Mouse (Mus musculus) liver, embryonic 15.5 days (tissue): ENCODE results near the gene Ppia. TPM values are rescaled to one million over a fixed set of nuclear protein-coding genes. Genes with fewer than 3 reads are reported as not detected.
"Not testable (repeated sequence)": the region's sequence is repeated elsewhere in the genome, so short reads cannot be mapped to it uniquely, and the experiment has no call there.

Source experiments
- ATAC-seq: fragments of 200-750 bp; cut with Nextera tagmentation; 2 replicates; pipeline ENCODE4 v1.8.0; 2017; ENCODE audit warnings: moderate number of reproducible peaks, mild to moderate bottlenecking, moderate library complexity; ENCODE audit not compliant: insufficient read depth
- H3K27ac ChIP-seq: fragments of 300-500 bp; sonication (generic); replicated peaks from 2 replicates; pipeline ENCODE4 v1.5.1; 2015; ENCODE audit warnings: mild to moderate bottlenecking, inconsistent platforms
- H3K27me3 ChIP-seq: fragments of 300-500 bp; sonication (generic); 2 replicates; pipeline ENCODE4 v1.6.1; 2015; ENCODE audit warnings: mild to moderate bottlenecking, inconsistent platforms
- H3K36me3 ChIP-seq: fragments of 300-500 bp; sonication (generic); replicated peaks from 2 replicates; pipeline ENCODE4 v1.6.1; 2015; ENCODE audit warnings: moderate library complexity, mild to moderate bottlenecking, inconsistent platforms
- H3K4me1 ChIP-seq: fragments of 300-500 bp; sonication (generic); replicated peaks from 2 replicates; pipeline ENCODE4 v1.6.1; 2015; ENCODE audit warnings: inconsistent platforms
- H3K4me2 ChIP-seq: fragments of 300-500 bp; sonication (generic); 2 replicates; pipeline ENCODE4 v1.6.1; 2015; ENCODE audit warnings: moderate library complexity, mild to moderate bottlenecking, inconsistent platforms
- H3K4me3 ChIP-seq: fragments of 300-500 bp; sonication (generic); replicated peaks from 2 replicates; pipeline ENCODE4 v1.5.1; 2015; ENCODE audit warnings: mild to moderate bottlenecking, inconsistent platforms
- H3K9ac ChIP-seq: fragments of 300-500 bp; sonication (generic); 2 replicates; pipeline ENCODE4 v1.6.1; 2015; ENCODE audit warnings: moderate library complexity, mild to moderate bottlenecking, inconsistent platforms
- H3K9me3 ChIP-seq: fragments of 300-500 bp; sonication (generic); replicated peaks from 2 replicates; pipeline ENCODE4 v1.6.1; 2016; ENCODE audit warnings: inconsistent platforms
- WGBS: fragments of 180-500 bp; shearing (Covaris S2); methylation state at CpG from one replicate; pipeline ENCODE4 v1.1.7; 2015; ENCODE audit warnings: mixed read lengths; ENCODE audit not compliant: insufficient replicate concordance; 5-methylcytosine and 5-hydroxymethylcytosine counted together
- polyA plus RNA-seq: library from polyadenylated mRNA; unstranded; fragments of >200 nt; fragmentation: Nextera tagmentation; extraction: Ambion mirVana; gene quantifications from 2 replicates; pipeline ENCODE4 v1.2.1, GENCODE M21; 2015

Gene Ppia
- polyA plus RNA-seq, 1 experiment from 2014 or later = 2,518 TPM

DNA sequence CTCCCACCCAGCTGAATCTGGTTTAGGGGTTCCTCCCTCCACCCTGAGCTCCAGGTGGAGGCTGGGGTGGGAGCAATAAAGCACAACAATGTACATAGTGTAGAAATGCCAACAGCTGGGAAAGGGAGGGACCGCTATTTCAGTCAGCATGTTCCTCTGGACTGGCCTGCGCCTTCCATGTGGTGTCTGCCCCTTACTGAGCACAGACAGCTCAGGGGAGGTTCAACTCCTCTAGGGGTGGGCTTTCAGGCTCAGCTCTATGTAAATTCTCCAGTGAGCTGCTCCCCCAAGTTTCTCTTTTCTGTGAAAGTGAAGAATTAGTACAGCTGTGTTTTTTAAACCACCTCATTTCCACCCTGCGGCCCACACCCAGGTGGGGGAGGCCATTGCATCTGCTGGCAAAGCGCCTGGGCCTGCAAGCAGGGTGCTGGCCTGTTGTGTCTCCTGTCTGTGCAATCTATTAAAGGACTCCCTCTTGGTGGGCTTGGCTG lies 9.6 kb upstream of the Ppia start:
- H3K9ac ChIP-seq = no peak overlapping the region

GRCm38 (mm10) chr11:6406251-6407161 lies 8.7 kb upstream of the Ppia start:
- H3K9ac ChIP-seq = no peak overlapping the region
- no peaks in the 10 kb centered on the region for H3K9me3 ChIP-seq
- peaks cover 21% of the 10 kb centered on the region for H3K4me1 ChIP-seq
- no peak overlapping the region for H3K4me2 ChIP-seq
- 50% methylated on average over 14 of the region's 14 CpGs for WGBS
- no peaks in the 10 kb centered on the region for H3K27me3 ChIP-seq
- peaks cover 44% of the 10 kb centered on the region for H3K36me3 ChIP-seq
- H3K4me3 ChIP-seq = no peak overlapping the region
- ATAC-seq = no peak
- H3K27ac ChIP-seq = no peak overlapping the region

More for the DNA sequence above, 9.6 kb upstream of the Ppia start:
- no peak overlapping the region for H3K4me3 ChIP-seq
- H3K27ac ChIP-seq = no peak overlapping the region
- peaks cover 53% of the 10 kb centered on the region for H3K36me3 ChIP-seq
- H3K27me3 ChIP-seq = no peaks in the 10 kb centered on the region
- H3K9me3 ChIP-seq = no peaks in the 10 kb centered on the region
- H3K4me2 ChIP-seq = no peak overlapping the region
- no peak for ATAC-seq
- H3K4me1 ChIP-seq = peaks cover 20% of the 10 kb centered on the region
- WGBS = 81% methylated on average over 4 of the region's 4 CpGs

GRCm38 (mm10) chr11:6407162-6407621 lies 8.1 kb upstream of the Ppia start:
- no peak overlapping the region for H3K27ac ChIP-seq
- 66% methylated on average over 3 of the region's 3 CpGs for WGBS

GRCm38 (mm10) chr11:6410050-6410602 lies 5.1 kb upstream of the Ppia start:
- WGBS = 30% methylated on average over 5 of the region's 5 CpGs
- Histone ChIP-seq H3K36me3 (peaks cover 18% of the 10 kb centered on the region), H3K4me3 (no peak overlapping the region), H3K27ac (no peak overlapping the region), H3K9ac (no peak overlapping the region), H3K4me1 (peaks cover 37% of the 10 kb centered on the region), H3K4me2 (no peak overlapping the region), H3K9me3 (peaks cover 18% of the 10 kb centered on the region), H3K27me3 (no peaks in the 10 kb centered on the region)
- ATAC-seq = no peak

More at GRCm38 (mm10) chr11:6407162-6407621, 8.1 kb upstream of the Ppia start:
- Histone ChIP-seq H3K4me3 (no peak overlapping the region), H3K27me3 (no peaks in the 10 kb centered on the region), H3K4me1 (peaks cover 26% of the 10 kb centered on the region), H3K36me3 (peaks cover 37% of the 10 kb centered on the region), H3K4me2 (no peak overlapping the region), H3K9ac (no peak overlapping the region), H3K9me3 (no peaks in the 10 kb centered on the region)
- no peak for ATAC-seq

DNA sequence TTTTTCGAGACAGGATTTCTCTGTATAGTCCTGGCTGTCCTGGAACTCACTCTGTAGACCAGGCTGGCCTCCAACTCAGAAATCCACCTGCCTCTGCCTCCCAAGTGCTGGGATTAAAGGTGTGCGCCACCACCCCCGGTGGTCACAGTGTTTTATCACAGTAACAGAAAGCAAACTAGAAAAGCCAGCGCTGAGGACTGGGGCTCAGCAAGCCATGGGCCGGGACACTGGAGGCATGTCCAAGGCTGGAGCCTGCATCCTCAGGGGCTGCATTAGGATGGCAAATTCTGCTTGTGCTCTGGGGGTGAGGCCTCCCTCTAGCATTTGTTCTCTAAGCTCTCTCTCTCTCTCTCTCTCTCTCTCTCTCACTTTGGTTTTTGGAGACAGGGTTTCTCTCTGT lies 4.5 kb upstream of the Ppia start:
- not testable (repeated sequence) for H3K4me2 ChIP-seq, H3K27me3 ChIP-seq, H3K27ac ChIP-seq, H3K4me3 ChIP-seq, H3K9ac ChIP-seq, ATAC-seq
- peaks cover 36% of the 10 kb centered on the region for H3K4me1 ChIP-seq
- peaks cover 18% of the 10 kb centered on the region for H3K9me3 ChIP-seq
- H3K36me3 ChIP-seq = peaks cover 12% of the 10 kb centered on the region; the same call in 1 of the 2 replicates
- 71% methylated on average over 5 of the region's 5 CpGs for WGBS

GRCm38 (mm10) chr11:6411684-6412083 lies 3.6 kb upstream of the Ppia start:
- ATAC-seq = no peak
- 10% methylated on average over 5 of the region's 5 CpGs for WGBS
- H3K4me2 ChIP-seq = no peak overlapping the region

GRCm38 (mm10) chr11:6413264-6413663 lies 2.0 kb upstream of the Ppia start:
- Histone ChIP-seq H3K9ac (no peak overlapping the region), H3K36me3 (peaks cover 18% of the 10 kb centered on the region), H3K27me3 (no peaks in the 10 kb centered on the region), H3K4me2 (no peak overlapping the region), H3K4me1 (peaks cover 48% of the 10 kb centered on the region), H3K27ac (peak overlapping the region; percentile 78), H3K9me3 (peaks cover 18% of the 10 kb centered on the region), H3K4me3 (no peak overlapping the region)
- 77% methylated on average over 12 of the region's 12 CpGs for WGBS
- ATAC-seq = no peak

More at GRCm38 (mm10) chr11:6411684-6412083, 3.6 kb upstream of the Ppia start:
- Histone ChIP-seq H3K4me1 (peaks cover 37% of the 10 kb centered on the region), H3K36me3 (0 out of 2 replicates have a peak, but pooled peaks cover 10% of the 10 kb centered on the region), H3K27ac (no peak overlapping the region), H3K9ac (no peak overlapping the region), H3K27me3 (no peaks in the 10 kb centered on the region), H3K9me3 (peaks cover 18% of the 10 kb centered on the region), H3K4me3 (no peak overlapping the region)

GRCm38 (mm10) chr11:6415551-6416404 lies 535 bp downstream of the Ppia start:
- H3K36me3 ChIP-seq = peaks cover 41% of the 10 kb centered on the region
- ATAC-seq = peak; percentile 91
- peak overlapping the region; percentile 94 for H3K27ac ChIP-seq
- peaks cover 18% of the 10 kb centered on the region for H3K9me3 ChIP-seq
- peak overlapping the region; percentile 93 for H3K4me2 ChIP-seq
- peak overlapping the region; percentile 75 for H3K9ac ChIP-seq
- no peaks in the 10 kb centered on the region for H3K27me3 ChIP-seq
- under 1% methylated on average over 102 of the region's 102 CpGs for WGBS
- peak overlapping the region; percentile 80 for H3K4me3 ChIP-seq
- H3K4me1 ChIP-seq = peaks cover 52% of the 10 kb centered on the region

GRCm38 (mm10) chr11:6416405-6417034 lies 1.3 kb downstream of the Ppia start:
- Histone ChIP-seq H3K4me1 (peaks cover 51% of the 10 kb centered on the region), H3K27me3 (no peaks in the 10 kb centered on the region), H3K27ac (peak overlapping the region; percentile 94), H3K4me3 (peak overlapping the region; percentile 80), H3K9me3 (peaks cover 18% of the 10 kb centered on the region), H3K9ac (peak overlapping the region; percentile 75), H3K36me3 (peaks cover 48% of the 10 kb centered on the region), H3K4me2 (peak overlapping the region; percentile 93)
- ATAC-seq = peak; percentile 59
- WGBS = under 1% methylated on average over 30 of the region's 30 CpGs

GRCm38 (mm10) chr11:6417069-6417468 lies 1.8 kb downstream of the Ppia start:
- 13% methylated on average over 2 of the region's 2 CpGs for WGBS
- peak overlapping the region; percentile 75 for H3K9ac ChIP-seq
- peak overlapping the region; percentile 93 for H3K4me2 ChIP-seq
- H3K9me3 ChIP-seq = peaks cover 18% of the 10 kb centered on the region
- H3K4me3 ChIP-seq = peak overlapping the region; percentile 80
- H3K36me3 ChIP-seq = peaks cover 53% of the 10 kb centered on the region
- peaks cover 46% of the 10 kb centered on the region for H3K4me1 ChIP-seq
- H3K27me3 ChIP-seq = no peaks in the 10 kb centered on the region
- no peak for ATAC-seq
- H3K27ac ChIP-seq = peak overlapping the region; percentile 94
